Mouse (Mus musculus): ENCODE measurements around the gene Sema4d. TPM values are rescaled to one million over a fixed set of nuclear protein-coding genes. Genes with fewer than 3 reads are reported as not detected.

Sema4d gene
- polyA plus RNA-seq, 1 experiment from 2014 or later, result 7.1 TPM

- no peaks in the 10 kb centered on the region for H3K36me3 ChIP-seq
- H3K27me3 ChIP-seq, result no peaks in the 10 kb centered on the region
- H3K4me3 ChIP-seq, result no peak overlapping the region
- H3K4me1 ChIP-seq, result peaks cover 18% of the 10 kb centered on the region
- no peak overlapping the region for H3K4me2 ChIP-seq (replicated peaks)
- H3K27ac ChIP-seq, result no peak overlapping the region
- ATAC-seq (ENCODE audit: insufficient number of reproducible peaks, insufficient read depth, low FRiP score, low TSS enrichment), result no peak
- H3K9ac ChIP-seq, result no peak overlapping the region
- H3K9me3 ChIP-seq, result no peaks in the 10 kb centered on the region
- 75% methylated on average over 14 of the region's 14 CpGs for WGBS
Measured at GRCm38 (mm10) chr13:51732097-51732664, 61.4 kb downstream of the Sema4d start.

GRCm38 (mm10) chr13:51731474-51731873, 62.1 kb downstream of the Sema4d start:
- Histone ChIP-seq H3K27me3 (no peaks in the 10 kb centered on the region), H3K4me1 (peaks cover 18% of the 10 kb centered on the region), H3K4me2 (replicated peaks) (no peak overlapping the region), H3K9ac (no peak overlapping the region), H3K27ac (no peak overlapping the region), H3K36me3 (no peaks in the 10 kb centered on the region), H3K9me3 (no peaks in the 10 kb centered on the region), H3K4me3 (no peak overlapping the region)
- 84% methylated on average over 7 of the region's 7 CpGs for WGBS
- no peak for ATAC-seq (ENCODE audit: insufficient number of reproducible peaks, insufficient read depth, low FRiP score, low TSS enrichment)

- Histone ChIP-seq H3K27ac (peak overlapping the region; percentile 79), H3K9ac (no peak overlapping the region), H3K4me1 (peaks cover 28% of the 10 kb centered on the region), H3K36me3 (no peaks in the 10 kb centered on the region), H3K4me3 (no peak overlapping the region), H3K9me3 (no peaks in the 10 kb centered on the region), H3K27me3 (no peaks in the 10 kb centered on the region), H3K4me2 (replicated peaks) (no peak overlapping the region)
- no peak for ATAC-seq (ENCODE audit: insufficient number of reproducible peaks, insufficient read depth, low FRiP score, low TSS enrichment)
- 10% methylated on average over 4 of the region's 4 CpGs for WGBS
Measured at GRCm38 (mm10) chr13:51729887-51730361, 63.6 kb downstream of the Sema4d start.

- ATAC-seq (ENCODE audit: insufficient number of reproducible peaks, insufficient read depth, low FRiP score, low TSS enrichment), result no peak
- Histone ChIP-seq H3K4me3 (no peak overlapping the region), H3K36me3 (no peaks in the 10 kb centered on the region), H3K4me2 (replicated peaks) (no peak overlapping the region), H3K4me1 (peaks cover 36% of the 10 kb centered on the region), H3K27me3 (no peaks in the 10 kb centered on the region), H3K9me3 (no peaks in the 10 kb centered on the region), H3K27ac (no peak overlapping the region), H3K9ac (no peak overlapping the region)
- WGBS, result 30% methylated on average over 6 of the region's 7 CpGs
Measured at GRCm38 (mm10) chr13:51727364-51727763, 66.2 kb downstream of the Sema4d start.

- Histone ChIP-seq H3K4me1 (peaks cover 36% of the 10 kb centered on the region), H3K4me2 (replicated peaks) (no peak overlapping the region), H3K27ac (no peak overlapping the region), H3K4me3 (no peak overlapping the region), H3K9me3 (no peaks in the 10 kb centered on the region), H3K27me3 (no peaks in the 10 kb centered on the region), H3K36me3 (no peaks in the 10 kb centered on the region), H3K9ac (no peak overlapping the region)
- ATAC-seq (ENCODE audit: insufficient number of reproducible peaks, insufficient read depth, low FRiP score, low TSS enrichment), result no peak
- WGBS, result 41% methylated on average over 8 of the region's 8 CpGs
Measured at GRCm38 (mm10) chr13:51725926-51726574, 67.5 kb downstream of the Sema4d start.

DNA sequence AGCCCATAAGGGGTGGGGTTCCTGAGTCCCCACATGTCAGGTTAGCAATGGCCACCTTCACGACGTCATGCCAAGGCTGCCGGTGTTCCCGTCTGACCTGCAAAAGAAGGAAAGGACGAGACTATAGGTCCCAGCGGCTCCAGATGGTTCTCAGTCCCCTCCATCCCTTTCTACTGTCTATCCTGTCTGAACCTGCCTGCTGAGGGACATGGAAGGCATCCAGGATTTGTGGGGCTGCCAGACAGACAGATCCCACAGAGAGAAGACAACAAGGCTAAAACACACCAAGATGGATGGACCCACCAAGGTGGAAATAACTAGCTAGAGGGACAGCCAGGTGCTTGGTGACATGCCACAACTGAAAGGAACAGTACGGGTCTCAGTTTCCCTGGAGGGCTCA, 68.1 kb downstream of the Sema4d start:
- H3K36me3 ChIP-seq, result no peaks in the 10 kb centered on the region
- whole genome bisulfite sequencing, result 76% methylated on average over 7 of the region's 7 CpGs
- H3K4me2 ChIP-seq (replicated peaks), result no peak overlapping the region
- no peak overlapping the region for H3K9ac ChIP-seq
- H3K4me1 ChIP-seq, result peaks cover 35% of the 10 kb centered on the region
- ATAC-seq (ENCODE audit: insufficient number of reproducible peaks, insufficient read depth, low FRiP score, low TSS enrichment), result no peak
- no peak overlapping the region for H3K4me3 ChIP-seq
- no peaks in the 10 kb centered on the region for H3K27me3 ChIP-seq
- no peaks in the 10 kb centered on the region for H3K9me3 ChIP-seq
- H3K27ac ChIP-seq, result no peak overlapping the region

GRCm38 (mm10) chr13:51724566-51724965, 69.0 kb downstream of the Sema4d start:
- Histone ChIP-seq H3K9ac (no peak overlapping the region), H3K9me3 (no peaks in the 10 kb centered on the region), H3K4me1 (peaks cover 27% of the 10 kb centered on the region), H3K4me2 (replicated peaks) (no peak overlapping the region), H3K27ac (no peak overlapping the region), H3K36me3 (no peaks in the 10 kb centered on the region), H3K27me3 (no peaks in the 10 kb centered on the region), H3K4me3 (no peak overlapping the region)
- no peak for ATAC-seq (ENCODE audit: insufficient number of reproducible peaks, insufficient read depth, low FRiP score, low TSS enrichment)
- WGBS, result 75% methylated on average over 6 of the region's 6 CpGs

- 54% methylated on average over 4 of the region's 5 CpGs for WGBS
- Histone ChIP-seq H3K9ac (no peak overlapping the region), H3K4me1 (peaks cover 18% of the 10 kb centered on the region), H3K9me3 (no peaks in the 10 kb centered on the region), H3K27ac (no peak overlapping the region), H3K4me3 (no peak overlapping the region), H3K27me3 (no peaks in the 10 kb centered on the region), H3K4me2 (replicated peaks) (no peak overlapping the region), H3K36me3 (0 out of 2 replicates have a peak, but pooled peaks cover 2% of the 10 kb centered on the region)
- ATAC-seq (ENCODE audit: insufficient number of reproducible peaks, insufficient read depth, low FRiP score, low TSS enrichment), result no peak
Measured at GRCm38 (mm10) chr13:51723114-51723513, 70.4 kb downstream of the Sema4d start.

GRCm38 (mm10) chr13:51720556-51720955, 73.0 kb downstream of the Sema4d start:
- Histone ChIP-seq H3K9ac (no peak overlapping the region), H3K27me3 (no peaks in the 10 kb centered on the region), H3K9me3 (no peaks in the 10 kb centered on the region), H3K4me3 (no peak overlapping the region), H3K36me3 (0 out of 2 replicates have a peak, but pooled peaks cover 2% of the 10 kb centered on the region), H3K4me1 (peaks cover 10% of the 10 kb centered on the region), H3K4me2 (replicated peaks) (no peak overlapping the region), H3K27ac (no peak overlapping the region)
- 93% methylated on average over 4 of the region's 4 CpGs for WGBS
- ATAC-seq (ENCODE audit: insufficient number of reproducible peaks, insufficient read depth, low FRiP score, low TSS enrichment), result no peak

- Histone ChIP-seq H3K9ac (no peak overlapping the region), H3K4me1 (peaks cover 9% of the 10 kb centered on the region; the same call in 1 of the 2 replicates), H3K4me2 (replicated peaks) (no peak overlapping the region), H3K36me3 (0 out of 2 replicates have a peak, but pooled peaks cover 8% of the 10 kb centered on the region), H3K4me3 (no peak overlapping the region), H3K27ac (no peak overlapping the region), H3K9me3 (no peaks in the 10 kb centered on the region), H3K27me3 (no peaks in the 10 kb centered on the region)
- WGBS, result 91% methylated on average over 3 of the region's 3 CpGs
- ATAC-seq (ENCODE audit: insufficient number of reproducible peaks, insufficient read depth, low FRiP score, low TSS enrichment), result no peak
Measured at GRCm38 (mm10) chr13:51719256-51719655, 74.3 kb downstream of the Sema4d start.

DNA sequence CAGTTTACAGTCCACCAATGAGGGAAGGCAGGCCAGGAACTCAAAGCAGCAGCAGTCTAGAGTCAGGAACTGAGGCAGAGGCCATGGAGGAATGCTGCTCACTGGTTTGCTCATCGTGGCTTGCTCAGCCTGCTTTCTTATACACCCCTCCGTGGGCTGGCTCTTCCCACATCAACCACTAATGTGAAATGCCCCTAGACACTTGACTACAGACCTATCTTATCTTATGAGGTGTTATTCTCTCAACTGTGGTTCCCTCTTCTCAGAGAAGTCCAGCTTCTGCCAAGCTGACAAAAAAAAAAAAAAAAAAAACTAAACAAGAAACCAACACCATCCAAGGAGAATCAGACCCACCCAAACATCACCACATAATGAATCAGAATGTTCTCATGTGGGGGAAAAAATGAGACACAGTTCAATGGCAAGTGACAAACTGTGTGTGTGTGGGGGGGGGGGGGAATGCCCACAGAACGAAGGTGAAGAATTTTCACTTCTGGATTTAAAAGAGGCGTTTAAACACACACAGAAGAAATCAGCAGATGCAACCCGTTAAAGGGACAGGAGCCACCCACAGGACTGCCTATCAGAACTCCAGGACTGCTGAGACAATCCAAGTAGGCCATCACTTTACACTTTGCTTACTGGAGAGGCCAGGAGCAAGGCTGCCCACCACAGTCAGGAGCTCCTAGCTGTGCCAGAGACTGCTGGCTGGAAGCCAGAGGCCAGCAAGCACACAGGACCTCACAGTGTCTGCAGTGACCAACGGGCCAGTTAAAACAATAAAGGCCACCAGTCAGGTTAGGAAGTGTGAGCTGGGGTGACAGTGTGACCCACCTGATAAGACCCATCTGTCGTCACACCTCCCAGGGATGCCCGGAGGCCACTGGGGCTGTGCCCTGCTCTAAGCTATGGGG, 76.9 kb downstream of the Sema4d start:
- ATAC-seq (ENCODE audit: insufficient number of reproducible peaks, insufficient read depth, low FRiP score, low TSS enrichment), result no peak
- no peak overlapping the region for H3K27ac ChIP-seq
- no peak overlapping the region for H3K9ac ChIP-seq
- H3K4me1 ChIP-seq, result no peaks in the 10 kb centered on the region
- no peaks in the 10 kb centered on the region for H3K27me3 ChIP-seq
- 0 out of 2 replicates have a peak, but pooled peaks cover 17% of the 10 kb centered on the region for H3K36me3 ChIP-seq
- H3K4me3 ChIP-seq, result no peak overlapping the region
- H3K9me3 ChIP-seq, result no peaks in the 10 kb centered on the region
- no peak overlapping the region for H3K4me2 ChIP-seq (replicated peaks)
- WGBS, result 84% methylated on average over 8 of the region's 8 CpGs

All from embryonic facial prominence, embryonic 12.5 days (tissue).